Mouse (Mus musculus): ENCODE measurements at regions not wholly inside any gene's neighbourhood (a gene's known extent, or its start where the extent isn't known, plus 50 kb on each side); places are given as distances from the start of the nearest gene placed in this dataset.

DNA sequence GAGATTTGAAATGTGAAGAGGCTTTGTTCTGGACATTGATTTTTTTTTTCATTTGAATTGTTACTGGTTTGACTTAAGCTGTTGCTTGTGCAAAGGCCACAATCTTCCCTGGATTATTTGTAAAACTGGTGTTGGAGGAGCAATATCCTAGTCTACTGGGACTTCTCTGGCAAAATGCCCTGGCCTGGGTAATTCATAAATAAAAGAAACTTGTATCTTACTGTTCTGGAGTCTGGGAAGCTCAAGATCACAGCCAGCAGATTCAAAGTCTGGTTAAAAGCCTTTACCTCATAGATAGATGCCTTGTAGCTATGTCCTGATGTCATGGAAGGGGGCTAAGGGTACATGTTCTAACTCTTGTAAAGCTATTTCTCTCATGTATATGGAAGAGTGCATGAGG is 177.7 kb upstream of the Cited2 start:
- TF ChIP-seq CTCF (conservative IDR thresholded peaks at IDR 0.05; ENCODE audit: low read length) (no peak), POU5F1 (IDR thresholded peaks at IDR 0.05; ENCODE audit: borderline replicate concordance, low read length) (no peak), NANOG (IDR thresholded peaks at IDR 0.05; ENCODE audit: borderline replicate concordance, low read length) (no peak)
